Mouse (Mus musculus): ENCODE results near the gene Yaf2. TPM values are rescaled to one million over a fixed set of nuclear protein-coding genes. Genes with fewer than 3 reads are reported as not detected.
"Not testable (repeated sequence)": the region's sequence is repeated elsewhere in the genome, so short reads cannot be mapped to it uniquely, and the experiment has no call there.

Gene Yaf2
- total RNA-seq, 4 experiments from 2014 or later = 20.8 to 22.3 (median 21.7) TPM

GRCm38 (mm10) chr15:93253172-93253571, 83.6 kb downstream of the Yaf2 start:
- no peak for DNase-seq (ENCODE audit: low spot score)

GRCm38 (mm10) chr15:93252396-93252795, 84.3 kb downstream of the Yaf2 start:
- DNase-seq (ENCODE audit: low spot score) = no peak

GRCm38 (mm10) chr15:93251553-93252250, 85.0 kb downstream of the Yaf2 start:
- peak; percentile 61 for DNase-seq (ENCODE audit: low spot score)

- no peak for DNase-seq (ENCODE audit: low spot score)
These were observed 93.5 kb downstream of the Yaf2 start for GRCm38 (mm10) chr15:93243202-93243601.

GRCm38 (mm10) chr15:93236456-93236855, 100.3 kb downstream of the Yaf2 start:
- not testable (repeated sequence) for DNase-seq (ENCODE audit: low spot score)

Other genes with a start within 250 kb of the Yaf2 start
- 10 to 100 TPM in 3 of 4 experiments, 1 to 10 TPM in 1; 9.5 to 12.4 (median 11.0) TPM for gene Gxylt1, start 61.8 kb downstream of the Yaf2 start, total RNA-seq (2022)
- 100 to 1,000 TPM in 1 of 4 experiments, 10 to 100 TPM in 3; 88.0 to 111 (median 95.7) TPM for gene Zcrb1, start 61.4 kb upstream of the Yaf2 start, total RNA-seq (2022)
- gene Pphln1, start 61.4 kb upstream of the Yaf2 start, total RNA-seq (2022) = 10 to 100 TPM; 17.9 to 21.3 (median 20.2) TPM

Measured in heart, adult 8-10 months (tissue).